Mouse (Mus musculus) ES-E14 (cell line): ENCODE measurements around the gene Lpar3. TPM values are rescaled to one million over a fixed set of nuclear protein-coding genes. Genes with fewer than 3 reads are reported as not detected.

Experiments used
- DNase-seq: peaks from one replicate; pipeline ENCODE4 v3.0.0-alpha.2; 2013; ENCODE audit warnings: low read depth, low spot score
- H3K27ac ChIP-seq: 2 replicates; pipeline ENCODE4 v1.5.1; 2012; ENCODE audit warnings: low read depth, mild to moderate bottlenecking, low read length, moderate library complexity, mixed read lengths; ENCODE audit not compliant: poor library complexity, insufficient read depth, severe bottlenecking
- H3K36me3 ChIP-seq: 2 replicates; pipeline ENCODE4 v1.6.1; 2012; ENCODE audit warnings: mild to moderate bottlenecking, low read length, moderate library complexity, mixed read lengths; ENCODE audit not compliant: control insufficient read depth, poor library complexity, insufficient read depth, severe bottlenecking
- H3K4me1 ChIP-seq, 2 experiments: fragments of 150-350 bp in 1 of 2; sonication (generic) in 1 of 2; 2 replicates each; pipeline ENCODE4 v1.6.1; 2012; ENCODE audit warnings: low read length in 2 of 2, mild to moderate bottlenecking in 1 of 2, mixed read lengths in 1 of 2; ENCODE audit not compliant: control insufficient read depth in 2 of 2, insufficient read depth in 2 of 2, poor library complexity in 1 of 2
- H3K4me3 ChIP-seq, 2 experiments: fragments of 150-350 bp in 1 of 2; sonication (generic) in 1 of 2; 2 replicates each; pipeline ENCODE4 v1.5.1; 2012; ENCODE audit warnings: low read length in 2 of 2, low read depth in 1 of 2, mild to moderate bottlenecking in 1 of 2, mixed read lengths in 1 of 2; ENCODE audit not compliant: insufficient read depth in 1 of 2, poor library complexity in 1 of 2, severe bottlenecking in 1 of 2
- H3K9ac ChIP-seq: 2 replicates; pipeline ENCODE4 v1.6.1; 2012; ENCODE audit warnings: low read depth, mild to moderate bottlenecking, low read length, mixed read lengths; ENCODE audit not compliant: poor library complexity, insufficient read depth, severe bottlenecking
- H3K9me3 ChIP-seq: fragments of 150-350 bp; sonication (generic); 2 replicates; pipeline ENCODE4 v1.6.1; 2012; ENCODE audit warnings: low read depth, mild to moderate bottlenecking, low read length; ENCODE audit not compliant: control insufficient read depth, insufficient read depth
- CHD2 ChIP-seq: IDR thresholded peaks from 2 replicates; pipeline ENCODE4 v1.6.1; 2014; ENCODE audit warnings: mild to moderate bottlenecking, low read depth, low read length, inconsistent platforms
- HCFC1 ChIP-seq: IDR thresholded peaks from 2 replicates; pipeline ENCODE4 v1.6.1; 2012; ENCODE audit warnings: low read length, inconsistent platforms, borderline replicate concordance; ENCODE audit not compliant: insufficient read depth
- MAFK ChIP-seq: IDR thresholded peaks from 2 replicates; pipeline ENCODE4 v1.6.1; 2014; ENCODE audit warnings: mild to moderate bottlenecking, low read depth, low read length, inconsistent platforms; ENCODE audit not compliant: insufficient read depth
- ZC3H11A ChIP-seq: IDR thresholded peaks from 2 replicates; pipeline ENCODE4 v1.6.1; 2012; ENCODE audit warnings: low read depth, mild to moderate bottlenecking, inconsistent platforms, low read length, borderline replicate concordance
- ZNF384 ChIP-seq: IDR thresholded peaks from 2 replicates; pipeline ENCODE4 v1.6.1; 2012; ENCODE audit warnings: low read depth, low read length, inconsistent platforms
- in situ Hi-C, 2 experiments: fragments of 600-800 bp; cut with MboI; formaldehyde crosslinking; loops; one replicate each; pipeline ENCODE4 v1.15.1; 2025; ENCODE audit warnings: low sequenced_read_pairs in 2 of 2, inconsistent platforms in 1 of 2; ENCODE audit not compliant: unreplicated experiment in 2 of 2
- total RNA-seq: library from RNA; depleted of rRNA; stranded (reverse); fragments of 300-350 nt; gene quantifications from 2 replicates; pipeline ENCODE4 v1.2.3, GENCODE M21; 2012

Gene Lpar3
- total RNA-seq, 1 experiment = 0.89 TPM

DNA sequence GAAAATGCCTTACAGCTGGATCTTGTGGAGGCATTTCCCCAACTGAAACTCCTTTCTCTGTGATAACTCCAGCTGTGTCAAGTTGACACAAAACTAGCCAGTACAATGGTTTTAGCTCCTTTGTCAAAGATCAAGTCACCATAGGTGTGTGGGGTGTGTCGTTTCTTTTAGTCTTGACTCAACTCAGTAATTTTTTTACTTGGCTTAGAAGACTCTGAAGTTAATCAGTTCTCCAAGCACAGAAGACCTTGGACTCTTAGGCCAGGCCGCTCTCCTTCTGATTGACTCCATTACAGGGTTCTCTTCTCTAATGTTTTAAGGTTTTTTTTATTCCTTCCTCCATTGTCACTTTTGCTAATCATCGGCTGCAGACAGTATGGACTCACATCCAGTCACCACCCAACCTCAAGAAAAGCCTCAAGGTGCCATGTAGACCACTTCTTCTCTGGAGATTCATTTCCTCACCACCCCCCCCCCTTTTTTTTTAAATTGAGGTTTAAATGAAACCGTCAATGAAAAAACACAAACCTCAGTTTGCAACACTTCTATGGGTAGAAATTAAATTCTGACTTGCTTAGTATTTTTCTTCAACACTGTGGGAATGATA lies 9.5 kb upstream of the Lpar3 start:
- H3K27ac ChIP-seq = no peak overlapping the region
- H3K4me1 ChIP-seq = no peaks in the 10 kb centered on the region
- no peak for TF ChIP-seq MAFK
- no peak for TF ChIP-seq ZC3H11A
- TF ChIP-seq HCFC1 = no peak
- no peak for TF ChIP-seq ZNF384
- no peak for TF ChIP-seq CHD2
- no peak for DNase-seq
- H3K36me3 ChIP-seq = no peaks in the 10 kb centered on the region
- H3K9ac ChIP-seq = no peak overlapping the region
- no peaks in the 10 kb centered on the region for H3K9me3 ChIP-seq
- in situ Hi-C loops = no loop called here
- no peak overlapping the region for H3K4me3 ChIP-seq

DNA sequence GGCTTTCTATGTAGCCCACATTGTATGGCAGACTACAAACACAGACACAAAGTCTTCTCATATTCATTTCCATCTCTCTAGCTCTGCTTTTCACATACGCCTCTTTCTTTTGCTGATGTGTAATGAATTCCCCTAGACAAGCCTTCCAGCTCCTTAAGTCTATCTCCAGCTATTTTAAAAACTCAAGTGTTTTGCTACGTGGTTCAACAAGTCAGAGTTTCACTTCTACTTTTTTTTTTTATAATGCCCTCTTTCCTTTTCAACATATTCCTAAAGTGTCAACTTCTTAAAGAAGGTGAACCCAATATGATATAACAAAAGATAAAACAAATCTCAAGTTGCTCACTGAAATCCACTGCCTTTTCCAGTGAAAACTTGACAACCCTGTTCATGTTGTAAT lies 8.8 kb upstream of the Lpar3 start:
- Histone ChIP-seq H3K9me3 (no peaks in the 10 kb centered on the region), H3K36me3 (no peaks in the 10 kb centered on the region), H3K9ac (no peak overlapping the region), H3K4me1 (no peaks in the 10 kb centered on the region), H3K4me3 (no peak overlapping the region), H3K27ac (no peak overlapping the region)
- TF ChIP-seq ZNF384 = no peak
- TF ChIP-seq CHD2 = no peak
- no peak for TF ChIP-seq ZC3H11A
- TF ChIP-seq MAFK = no peak
- no peak for TF ChIP-seq HCFC1
- in situ Hi-C loops = no loop called here
- no peak for DNase-seq

DNA sequence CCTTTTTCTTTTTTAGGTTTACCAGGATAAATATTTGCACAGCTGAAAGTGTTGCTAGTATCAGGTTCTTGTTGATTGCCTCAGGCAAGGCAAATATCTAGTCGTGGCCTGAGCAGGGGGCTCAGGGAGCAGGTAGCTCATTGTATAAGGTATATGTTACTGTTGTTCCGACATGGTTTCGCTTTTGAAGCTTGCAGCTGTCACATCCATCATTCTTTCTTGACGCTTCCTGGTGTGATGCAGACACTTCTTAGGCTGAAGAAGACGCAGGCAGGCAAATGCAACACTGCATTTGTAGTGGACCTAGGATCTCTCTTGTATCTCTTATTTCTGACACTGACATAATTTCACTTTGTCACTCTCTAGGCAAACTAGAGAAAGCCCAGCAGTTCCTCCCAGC lies 7.4 kb upstream of the Lpar3 start:
- no peak overlapping the region for H3K9ac ChIP-seq
- H3K9me3 ChIP-seq = no peaks in the 10 kb centered on the region
- H3K36me3 ChIP-seq = no peaks in the 10 kb centered on the region
- no peak overlapping the region for H3K27ac ChIP-seq
- TF ChIP-seq ZC3H11A = no peak
- H3K4me3 ChIP-seq = no peak overlapping the region
- DNase-seq = no peak
- H3K4me1 ChIP-seq = no peaks in the 10 kb centered on the region
- in situ Hi-C loops = no loop called here

DNA sequence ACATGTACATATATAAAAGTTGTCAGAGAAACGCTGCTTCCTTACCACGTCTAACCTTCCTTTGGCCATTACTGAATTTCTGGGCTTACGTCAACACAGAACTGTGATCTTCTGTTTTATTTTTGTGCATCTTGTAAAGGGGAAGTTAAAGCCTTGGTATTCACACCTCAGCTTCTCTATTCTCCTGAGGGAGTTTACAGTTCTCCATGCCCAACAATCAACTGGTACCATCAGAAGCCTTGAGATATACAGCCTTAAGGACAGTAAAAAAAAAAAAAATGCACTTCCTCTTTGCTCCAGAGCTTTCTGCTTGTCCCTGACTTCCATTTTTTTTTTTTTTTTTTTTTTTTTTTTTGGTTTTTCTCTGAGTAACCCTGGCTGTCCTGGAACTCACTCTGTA lies 4.2 kb upstream of the Lpar3 start:
- no peak overlapping the region for H3K27ac ChIP-seq
- no peaks in the 10 kb centered on the region for H3K4me1 ChIP-seq
- DNase-seq = no peak
- H3K9ac ChIP-seq = no peak overlapping the region
- H3K36me3 ChIP-seq = no peaks in the 10 kb centered on the region
- in situ Hi-C loops = no loop called here
- TF ChIP-seq CHD2 (no peak), MAFK (no peak), HCFC1 (no peak), ZNF384 (no peak), ZC3H11A (no peak)
- no peaks in the 10 kb centered on the region for H3K9me3 ChIP-seq
- H3K4me3 ChIP-seq = no peak overlapping the region

GRCm38 (mm10) chr3:146224271-146224670 lies 3.5 kb downstream of the Lpar3 start:
- H3K36me3 ChIP-seq = no peaks in the 10 kb centered on the region
- DNase-seq = no peak
- in situ Hi-C loops = no loop called here
- no peak overlapping the region for H3K27ac ChIP-seq
- H3K9me3 ChIP-seq = no peaks in the 10 kb centered on the region
- no peaks in the 10 kb centered on the region; a peak in 1 of 4 replicates for H3K4me1 ChIP-seq
- no peak overlapping the region for H3K4me3 ChIP-seq
- no peak for TF ChIP-seq CHD2
- TF ChIP-seq ZNF384 = no peak
- TF ChIP-seq HCFC1 = no peak
- TF ChIP-seq ZC3H11A = no peak
- no peak for TF ChIP-seq MAFK
- H3K9ac ChIP-seq = no peak overlapping the region
